Mouse (Mus musculus) liver, adult 2 months (tissue): Measurements from ENCODE around the gene Prss53.

Experiments used
- CTCF ChIP-seq: fragments of 200-500 bp; IDR thresholded peaks from 2 replicates; pipeline ENCODE4 v1.5.1; 2011; ENCODE audit warnings: low read depth, low read length, control low read depth
- POLR2A ChIP-seq: fragments of 200-500 bp; IDR thresholded peaks from 2 replicates; pipeline ENCODE4 v1.6.1; 2011; ENCODE audit warnings: low read length, control low read depth; ENCODE audit not compliant: insufficient read depth; ENCODE audit errors: extremely low read depth

DNA sequence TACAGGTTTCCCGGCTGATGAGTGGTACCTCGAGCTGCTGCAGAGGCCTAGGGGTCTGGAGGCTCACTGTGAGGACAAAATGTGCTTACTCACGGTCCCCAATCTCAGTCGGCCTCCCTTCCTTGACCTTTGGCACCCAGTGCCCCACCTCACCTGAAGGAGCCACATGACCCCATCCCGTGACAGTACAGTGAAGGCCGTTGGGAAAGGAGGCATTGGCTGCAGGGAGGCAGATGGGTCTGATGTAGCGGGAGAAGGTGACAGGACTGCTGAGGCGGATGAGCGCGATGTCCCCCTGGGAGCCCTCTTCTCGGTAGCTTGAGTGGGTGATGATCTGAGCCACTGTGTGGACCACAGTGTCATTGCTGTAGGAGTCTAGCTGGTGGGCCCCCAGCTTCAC is 36.1 kb upstream of the Prss53 start:
- TF ChIP-seq POLR2A (no peak), CTCF (no peak)
